ENCODE assay signal across 18 mouse cellular contexts in the genomic region with DNA sequence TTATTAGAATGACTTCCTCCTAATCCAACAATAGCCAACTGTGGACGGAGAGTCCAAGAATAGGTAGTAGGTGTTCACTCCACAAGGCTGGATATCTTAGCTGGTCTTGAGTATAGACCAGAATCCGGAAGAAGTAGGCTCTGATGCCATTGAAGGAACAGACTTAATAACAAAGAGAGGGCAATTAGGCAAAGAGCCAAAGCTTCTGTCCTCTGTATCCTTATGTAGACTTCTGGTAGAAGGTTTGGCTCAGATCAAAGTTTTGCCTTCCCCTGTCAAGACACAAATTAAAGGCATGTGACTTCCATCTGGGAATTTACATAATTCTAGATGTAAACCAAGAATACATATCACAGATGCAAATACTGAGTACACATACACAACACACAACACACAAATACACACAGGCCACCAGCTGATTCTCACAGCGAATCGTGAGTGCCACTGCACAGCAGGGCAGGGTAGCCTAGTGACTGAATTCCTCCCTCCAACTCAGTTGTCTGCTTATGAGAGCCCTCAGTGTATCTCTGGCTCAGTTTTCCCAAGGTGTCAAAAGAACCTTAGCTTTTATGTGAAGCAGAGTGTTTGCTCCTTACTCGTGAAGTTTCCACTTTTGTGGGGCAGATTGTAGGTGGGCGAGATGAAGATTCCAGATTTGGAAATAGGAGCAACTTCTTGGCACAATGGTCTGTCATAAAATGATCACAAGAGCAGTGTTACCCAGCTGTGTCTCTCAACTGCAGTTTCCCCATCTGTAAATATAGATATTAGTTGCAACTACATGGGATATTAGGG.
A peak's percentile ranks its signal among the peaks of the same experiment; 100 is the strongest.
DNase-seq lines count a peak whose midpoint lies in the region; ATAC-seq lines count a peak whose summit lies in the region.
"Had no signal": no experiment of that assay in that cellular context is flagged by ENCODE, and none has a peak within 500 bp of the region (broad histone marks: within the 10 kb centered on the region; RNA-seq: fewer than 3 reads in every experiment).

No protein-coding gene starts in this region.

- no peak overlapping the region for H3K9ac ChIP-seq in forebrain, embryonic 15.5 days (replicated peaks)
- no peak overlapping the region for H3K9ac ChIP-seq in forebrain, embryonic 11.5 days (ENCODE audit: low read length)
- H3K9ac ChIP-seq in intestine, embryonic 15.5 days, result no peak overlapping the region
- H3K9ac ChIP-seq: embryonic facial prominence, embryonic 13.5 days; hindbrain, embryonic 12.5 days; kidney, embryonic 15.5 days; neural tube, embryonic 13.5 days had no signal

- 71% methylated on average over 6 of the region's 6 CpGs for WGBS in forebrain, embryonic 15.5 days
- 86% methylated on average over 6 of the region's 6 CpGs for WGBS in forebrain, embryonic 11.5 days
- WGBS in intestine, embryonic 15.5 days, result 84% methylated on average over 6 of the region's 6 CpGs

- H3K36me3 ChIP-seq in forebrain, embryonic 15.5 days, result no peaks in the 10 kb centered on the region
- no peaks in the 10 kb centered on the region for H3K36me3 ChIP-seq in forebrain, embryonic 11.5 days (ENCODE audit: control insufficient read depth, insufficient read depth, low read length)
- H3K36me3 ChIP-seq in intestine, embryonic 15.5 days, result no peaks in the 10 kb centered on the region
- H3K36me3 ChIP-seq: embryonic facial prominence, embryonic 13.5 days; hindbrain, embryonic 12.5 days; kidney, embryonic 15.5 days; midbrain, embryonic 10.5 days; neural tube, embryonic 13.5 days had no signal

- ATAC-seq in forebrain, embryonic 15.5 days (replicated peaks), result 0 out of 2 replicates have a peak, but pooled peaks have one; percentile 19
- no peak for ATAC-seq in forebrain, embryonic 11.5 days (replicated peaks; ENCODE audit: low FRiP score)
- no peak for ATAC-seq in intestine, embryonic 15.5 days
- ATAC-seq: inflammation-experienced regulatory T-cells, adult 6 months had no signal

- H3K4me1 ChIP-seq in forebrain, embryonic 15.5 days, result 0 out of 2 replicates have a peak, but pooled peaks cover under 1% of the 10 kb centered on the region
- no peaks in the 10 kb centered on the region for H3K4me1 ChIP-seq in forebrain, embryonic 11.5 days (replicated peaks; ENCODE audit: control insufficient read depth, insufficient read depth, low read length)
- H3K4me1 ChIP-seq in intestine, embryonic 15.5 days (replicated peaks), result no peaks in the 10 kb centered on the region
- H3K4me1 ChIP-seq: embryonic facial prominence, embryonic 13.5 days; hindbrain, embryonic 12.5 days; kidney, embryonic 15.5 days; neural tube, embryonic 13.5 days had no signal

- no peaks in the 10 kb centered on the region for H3K9me3 ChIP-seq in forebrain, embryonic 15.5 days
- no peaks in the 10 kb centered on the region for H3K9me3 ChIP-seq in forebrain, embryonic 11.5 days (ENCODE audit: control insufficient read depth, low read length)
- no peaks in the 10 kb centered on the region for H3K9me3 ChIP-seq in intestine, embryonic 15.5 days
- H3K9me3 ChIP-seq: embryonic facial prominence, embryonic 13.5 days; hindbrain, embryonic 12.5 days; kidney, embryonic 15.5 days; midbrain, embryonic 10.5 days; neural tube, embryonic 13.5 days had no signal

- H3K4me3 ChIP-seq in forebrain, embryonic 15.5 days, result no peak overlapping the region
- no peak overlapping the region for H3K4me3 ChIP-seq in forebrain, embryonic 11.5 days (ENCODE audit: low read depth, low read length)
- no peak overlapping the region for H3K4me3 ChIP-seq in intestine, embryonic 15.5 days (replicated peaks)
- H3K4me3 ChIP-seq: embryonic facial prominence, embryonic 13.5 days; hindbrain, embryonic 12.5 days; kidney, embryonic 15.5 days; midbrain, embryonic 10.5 days; neural tube, embryonic 13.5 days had no signal

- DNase-seq in forebrain, embryonic 11.5 days (ENCODE audit: low spot score), result no peak
- DNase-seq in frontal cortex, postnatal 14 days (ENCODE audit: low spot score in 2 of 2), result peak; percentile 16 to 38
- DNase-seq in left cerebral cortex, adult 18-20 months (ENCODE audit: low spot score in 2 of 2), result peak; percentile 66 to 74
- peak; percentile 37 to 66 for DNase-seq in right cerebral cortex, postnatal 10 days (ENCODE audit: low spot score in 2 of 2)
- DNase-seq in kidney, postnatal 25 days, result no peak
- no peak for DNase-seq in gastrocnemius, postnatal 4 days (ENCODE audit: low spot score in 2 of 2)
- DNase-seq: adrenal gland, postnatal 10 days; cerebellum, adult 2 months; lung, postnatal 36 days; thymus, adult 2 months had no signal

- H3K4me2 ChIP-seq in forebrain, embryonic 15.5 days (replicated peaks), result no peak overlapping the region
- H3K4me2 ChIP-seq in forebrain, embryonic 11.5 days (ENCODE audit: low read depth, low read length, severe bottlenecking), result no peak overlapping the region
- no peak overlapping the region for H3K4me2 ChIP-seq in intestine, embryonic 15.5 days (replicated peaks)
- H3K4me2 ChIP-seq: embryonic facial prominence, embryonic 13.5 days; hindbrain, embryonic 12.5 days; kidney, embryonic 15.5 days; neural tube, embryonic 13.5 days had no signal

- H3K27me3 ChIP-seq in forebrain, embryonic 15.5 days, result no peaks in the 10 kb centered on the region
- H3K27me3 ChIP-seq in forebrain, embryonic 11.5 days (ENCODE audit: control insufficient read depth, insufficient read depth, low read length), result no peaks in the 10 kb centered on the region
- no peaks in the 10 kb centered on the region for H3K27me3 ChIP-seq in intestine, embryonic 15.5 days (replicated peaks)
- H3K27me3 ChIP-seq: embryonic facial prominence, embryonic 13.5 days; hindbrain, embryonic 12.5 days; kidney, embryonic 15.5 days; neural tube, embryonic 13.5 days had no signal

- H3K27ac ChIP-seq in forebrain, embryonic 15.5 days (replicated peaks), result no peak overlapping the region
- no peak overlapping the region for H3K27ac ChIP-seq in forebrain, embryonic 11.5 days (ENCODE audit: low read depth, low read length)
- no peak overlapping the region for H3K27ac ChIP-seq in intestine, embryonic 15.5 days
- H3K27ac ChIP-seq: embryonic facial prominence, embryonic 13.5 days; hindbrain, embryonic 12.5 days; kidney, embryonic 15.5 days; midbrain, embryonic 10.5 days; neural tube, embryonic 13.5 days had no signal

Comparison
In these comparisons a context has a peak if more than half of its experiments do, and no peak if none do; other contexts are left out.
1. DNase-seq: peak in frontal cortex, postnatal 14 days (2 of 2), left cerebral cortex, adult 18-20 months (2 of 2) and right cerebral cortex, postnatal 10 days (2 of 2); none in forebrain, embryonic 11.5 days (single experiment), kidney, postnatal 25 days (0 of 2) and gastrocnemius, postnatal 4 days (0 of 2).